Mouse (Mus musculus): ENCODE results near the gene Xpot. TPM values are rescaled to one million over a fixed set of nuclear protein-coding genes. Genes with fewer than 3 reads are reported as not detected.

Xpot gene
- total RNA-seq, 2 experiments from 2014 or later = 29.7 to 37.1 TPM

GRCm38 (mm10) chr10:121623670-121624069 is 2.5 kb downstream of the Xpot start:
- no peak for ATAC-seq (ENCODE audit: poor library complexity, severe bottlenecking)

DNA sequence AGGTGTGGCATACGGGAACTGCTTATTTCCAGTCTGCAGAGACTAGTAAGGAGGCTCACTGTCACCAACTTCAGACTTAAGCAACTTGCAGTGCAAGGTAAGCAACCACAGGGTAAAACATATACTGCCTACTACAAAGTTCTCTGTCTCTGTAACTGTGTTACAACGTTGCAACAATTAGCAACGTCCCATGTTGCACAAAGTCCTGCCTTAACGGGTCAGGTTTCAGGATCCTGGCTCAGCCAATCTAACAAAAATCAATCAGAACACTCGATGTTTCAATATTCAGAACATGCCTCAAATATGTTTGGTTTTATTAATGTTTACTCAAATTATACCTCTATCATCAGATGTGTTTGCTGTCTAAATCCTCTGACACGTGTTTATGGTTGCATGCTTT is 3.7 kb downstream of the Xpot start:
- no peak for ATAC-seq (ENCODE audit: poor library complexity, severe bottlenecking)

GRCm38 (mm10) chr10:121615935-121616334 is 10.2 kb downstream of the Xpot start:
- no peak for ATAC-seq (ENCODE audit: poor library complexity, severe bottlenecking)

DNA sequence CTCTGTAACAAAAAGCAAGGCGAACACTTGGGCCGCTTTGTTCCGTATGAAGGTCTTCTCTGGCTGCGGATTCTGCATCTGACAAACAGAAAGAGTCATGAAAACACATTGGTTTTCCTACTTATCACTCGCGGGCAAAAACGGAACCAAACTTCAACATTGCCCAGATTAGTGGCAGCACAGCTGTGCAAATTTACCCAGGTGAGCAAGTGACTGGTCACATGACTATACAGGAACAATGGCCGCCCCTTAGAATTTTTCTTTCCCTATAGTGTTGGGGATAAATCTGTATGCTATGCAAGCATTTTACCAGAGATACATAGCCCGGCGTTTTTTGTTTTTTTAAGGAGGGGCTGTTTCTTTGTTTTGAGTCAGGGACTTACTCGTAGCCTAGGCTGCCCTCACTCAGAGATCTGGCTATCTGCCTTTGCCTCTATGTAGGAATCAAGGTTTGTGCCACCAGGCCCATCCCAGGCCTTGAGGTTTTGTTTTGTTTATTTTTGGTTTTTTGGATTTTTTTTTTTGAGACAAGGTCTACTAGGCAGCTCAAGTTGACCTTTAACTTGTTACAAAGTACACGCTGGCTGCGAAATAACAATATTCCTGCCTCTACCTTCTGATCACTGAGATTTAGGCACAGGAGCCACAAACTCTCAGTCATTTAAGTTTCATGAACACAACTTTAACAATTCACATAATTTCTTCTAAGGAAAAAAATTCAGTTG is 10.8 kb downstream of the Xpot start:
- ATAC-seq (ENCODE audit: poor library complexity, severe bottlenecking) = no peak

DNA sequence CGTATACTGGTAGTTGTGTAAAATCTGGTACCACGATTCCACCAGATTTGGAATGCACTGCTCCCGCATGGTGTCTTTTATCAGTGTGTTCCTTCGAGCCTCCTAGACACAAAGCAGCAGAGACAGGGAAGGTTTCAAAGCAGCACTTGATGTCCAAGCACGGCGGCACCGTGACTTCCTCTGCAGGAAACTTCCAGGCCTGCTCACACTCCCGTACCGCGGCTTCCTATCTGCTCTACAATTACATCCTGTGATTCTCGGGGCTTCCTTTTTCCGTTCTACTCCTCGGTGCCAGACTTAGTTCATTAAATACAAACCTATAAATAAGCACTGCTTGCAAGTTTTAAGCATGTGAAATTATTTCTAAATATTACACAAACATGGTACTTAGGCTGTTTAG is 12.6 kb downstream of the Xpot start:
- ATAC-seq (ENCODE audit: poor library complexity, severe bottlenecking) = peak; percentile 54; the same call in 1 of the 2 replicates

- ATAC-seq (ENCODE audit: poor library complexity, severe bottlenecking) = no peak
Observed at GRCm38 (mm10) chr10:121612448-121612847, 13.7 kb downstream of the Xpot start.

- ATAC-seq (ENCODE audit: poor library complexity, severe bottlenecking) = no peak
Observed at GRCm38 (mm10) chr10:121611587-121611986, 14.5 kb downstream of the Xpot start.

GRCm38 (mm10) chr10:121608177-121608576 is 18.0 kb downstream of the Xpot start:
- no peak for ATAC-seq (ENCODE audit: poor library complexity, severe bottlenecking)

- no peak for ATAC-seq (ENCODE audit: poor library complexity, severe bottlenecking)
Observed at GRCm38 (mm10) chr10:121604632-121605344, 21.3 kb downstream of the Xpot start.

GRCm38 (mm10) chr10:121603556-121603955 is 22.6 kb downstream of the Xpot start:
- no peak for ATAC-seq (ENCODE audit: poor library complexity, severe bottlenecking)

- no peak for ATAC-seq (ENCODE audit: poor library complexity, severe bottlenecking)
Observed at GRCm38 (mm10) chr10:121601272-121601671, 24.9 kb downstream of the Xpot start.

- peak; percentile 97 for ATAC-seq (ENCODE audit: poor library complexity, severe bottlenecking)
Observed at GRCm38 (mm10) chr10:121596580-121596979, 29.6 kb downstream of the Xpot start.

DNA sequence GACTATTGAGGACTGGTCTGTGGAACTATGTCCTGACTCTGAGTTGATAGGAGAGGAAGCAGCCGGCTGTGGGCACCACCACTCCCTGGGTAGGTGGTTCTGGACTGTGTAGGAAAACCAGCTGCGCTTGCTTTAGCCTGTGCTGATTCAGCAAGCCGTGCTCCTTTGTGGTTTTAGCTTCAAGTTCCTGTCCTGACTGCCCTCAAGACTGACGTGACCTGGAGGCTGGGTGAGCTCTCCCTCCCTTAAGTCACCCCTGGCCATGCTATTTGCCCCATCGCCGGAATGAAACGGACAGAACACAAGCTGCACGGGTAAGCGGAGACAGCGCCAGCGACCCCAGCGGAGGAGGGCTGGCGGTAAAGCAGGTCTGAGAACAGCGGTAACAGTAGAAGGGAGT is 35.0 kb downstream of the Xpot start:
- peak; percentile 65 for ATAC-seq (ENCODE audit: poor library complexity, severe bottlenecking)

DNA sequence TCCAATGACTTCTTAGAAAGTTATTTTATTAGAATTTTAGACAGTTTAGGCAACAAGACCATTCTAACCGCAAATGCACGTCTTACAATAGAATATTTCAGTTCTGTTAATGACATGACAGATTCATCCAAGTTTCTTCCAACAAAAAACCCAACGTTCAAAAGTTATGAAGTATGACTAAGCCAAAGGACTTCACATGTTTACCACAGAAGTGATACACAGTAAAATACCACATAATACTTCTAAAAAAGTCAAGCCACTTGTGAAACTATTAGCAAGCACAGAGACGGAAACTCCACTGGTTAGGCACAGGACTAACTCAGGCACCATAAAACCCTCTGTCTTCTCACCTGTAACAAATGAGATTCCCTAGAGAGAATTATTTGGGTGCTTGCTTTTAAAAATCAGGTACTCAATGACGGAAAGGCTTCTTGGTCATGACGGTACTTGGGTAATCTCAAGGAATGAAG is 38.7 kb downstream of the Xpot start:
- ATAC-seq (ENCODE audit: poor library complexity, severe bottlenecking) = peak; percentile 8; the same call in 1 of the 2 replicates

GRCm38 (mm10) chr10:121586675-121587370 is 39.3 kb downstream of the Xpot start, which contains the start of gene Tbk1:
Tbk1 (minus strand) TSS chr10:121586787.
- peak; percentile 73 for ATAC-seq (ENCODE audit: poor library complexity, severe bottlenecking)

DNA sequence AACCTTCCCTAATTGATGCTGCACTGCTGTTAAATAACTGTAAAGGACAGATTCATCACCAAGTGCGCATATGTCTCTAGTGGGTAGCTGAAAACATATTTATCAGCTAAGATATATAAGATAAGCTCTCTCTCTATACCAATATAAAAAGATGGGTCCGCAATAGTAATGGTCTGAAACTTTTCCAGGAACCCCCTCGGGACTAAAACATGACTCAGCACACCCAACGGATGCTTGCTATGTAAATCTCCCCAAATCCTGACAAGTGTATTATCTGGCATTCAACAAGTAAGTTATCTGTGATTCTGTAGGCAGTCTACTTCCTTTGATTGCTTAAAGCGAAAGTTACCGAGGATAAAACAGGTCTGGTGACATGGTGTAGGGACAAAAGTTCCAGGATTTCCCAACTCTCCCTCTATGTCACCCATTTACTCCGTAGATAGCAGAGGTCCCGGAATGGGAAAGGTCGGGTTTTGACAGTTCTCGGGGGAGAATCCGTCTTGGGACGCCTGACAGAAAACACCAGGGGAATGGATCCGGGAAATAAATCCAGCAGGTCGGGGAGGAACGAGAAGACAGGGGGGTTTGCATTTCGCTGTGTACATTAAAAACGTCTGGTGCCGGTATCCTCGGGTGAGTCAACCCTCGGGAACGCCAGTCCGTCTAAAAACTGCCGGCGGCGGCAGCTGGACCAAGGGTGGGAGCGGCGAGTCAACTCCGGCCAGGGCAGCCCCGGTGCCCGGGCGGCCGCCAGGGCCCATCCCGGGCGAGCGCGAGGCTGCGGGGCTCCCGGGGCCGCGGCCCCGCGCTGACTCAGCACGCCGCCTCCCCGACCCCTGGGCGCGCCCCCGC is 40.1 kb downstream of the Xpot start:
- peak; percentile 6 for ATAC-seq (ENCODE audit: poor library complexity, severe bottlenecking)

GRCm38 (mm10) chr10:121585056-121585790 is 40.9 kb downstream of the Xpot start:
- 0 out of 2 replicates have a peak, but pooled peaks have one; percentile 2 for ATAC-seq (ENCODE audit: poor library complexity, severe bottlenecking)

GRCm38 (mm10) chr10:121584033-121584432 is 42.1 kb downstream of the Xpot start:
- no peak for ATAC-seq (ENCODE audit: poor library complexity, severe bottlenecking)

DNA sequence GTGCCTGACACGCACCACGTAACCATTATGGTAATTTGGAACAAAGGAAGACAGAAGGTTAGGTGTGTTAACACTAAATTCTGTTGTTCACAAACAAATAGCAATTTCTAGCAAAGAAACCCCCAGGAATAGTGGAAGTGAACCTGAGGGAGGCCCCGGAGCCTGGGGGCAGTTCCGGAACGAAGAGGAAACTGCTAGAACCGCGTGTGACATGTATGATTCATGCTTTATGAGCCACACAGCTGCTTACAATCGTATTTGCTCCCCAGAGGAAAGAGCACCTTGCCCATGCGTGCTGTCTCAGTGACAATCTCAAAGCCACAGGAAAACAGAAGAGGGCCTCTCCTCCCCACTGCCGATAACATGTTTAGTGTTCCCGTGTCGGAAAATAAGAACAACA is 43.1 kb downstream of the Xpot start:
- 0 out of 2 replicates have a peak, but pooled peaks have one; percentile 8 for ATAC-seq (ENCODE audit: poor library complexity, severe bottlenecking)

- ATAC-seq (ENCODE audit: poor library complexity, severe bottlenecking) = no peak
Observed at GRCm38 (mm10) chr10:121582287-121582686, 43.8 kb downstream of the Xpot start.

All from megakaryocyte, adult 5-6 weeks (primary cell).